In genomic region chr5:96911550-96912253, GRCm38 (mm10) we compare ENCODE assay signal across 8 mouse cellular contexts.
DNase-seq lines count a peak whose midpoint lies in the region; ATAC-seq lines count a peak whose summit lies in the region.

No protein-coding gene starts in this region.

- peaks cover 85% of the 10 kb centered on the region for H3K4me1 ChIP-seq in erythroblast, embryonic 14.5 days (ENCODE audit: control insufficient read depth)
- H3K4me1 ChIP-seq in limb, embryonic 11.5 days (ENCODE audit: control insufficient read depth, insufficient read depth, low read length): no peaks in the 10 kb centered on the region
- H3K4me1 ChIP-seq in midbrain, embryonic 14.5 days (ENCODE audit: control insufficient read depth, insufficient read depth, low read length): no peaks in the 10 kb centered on the region

- peaks cover 6% of the 10 kb centered on the region for H3K27me3 ChIP-seq in erythroblast, embryonic 14.5 days (ENCODE audit: control insufficient read depth)
- H3K27me3 ChIP-seq in limb, embryonic 11.5 days (ENCODE audit: control insufficient read depth, insufficient read depth, low read length): no peaks in the 10 kb centered on the region
- H3K27me3 ChIP-seq in midbrain, embryonic 14.5 days (ENCODE audit: control insufficient read depth, insufficient read depth, low read length): no peaks in the 10 kb centered on the region

- WGBS in limb, embryonic 11.5 days: 66% methylated on average over 13 of the region's 13 CpGs
- WGBS in midbrain, embryonic 14.5 days: 79% methylated on average over 13 of the region's 13 CpGs

- H3K9ac ChIP-seq in limb, embryonic 11.5 days (ENCODE audit: low read length): no peak overlapping the region
- H3K9ac ChIP-seq in midbrain, embryonic 14.5 days (replicated peaks; ENCODE audit: low read length): no peak overlapping the region

- H3K9me3 ChIP-seq in erythroblast, embryonic 14.5 days (ENCODE audit: control insufficient read depth, low read length): no peaks in the 10 kb centered on the region
- no peaks in the 10 kb centered on the region for H3K9me3 ChIP-seq in limb, embryonic 11.5 days (ENCODE audit: control insufficient read depth, low read length)
- no peaks in the 10 kb centered on the region; the same call in 1 of the 2 replicates for H3K9me3 ChIP-seq in midbrain, embryonic 14.5 days (ENCODE audit: control insufficient read depth, low read length)

- H3K4me3 ChIP-seq in erythroblast, embryonic 14.5 days (replicated peaks): peak overlapping the region; percentile 67
- H3K4me3 ChIP-seq in limb, embryonic 11.5 days (ENCODE audit: low read depth, low read length): no peak overlapping the region
- H3K4me3 ChIP-seq in midbrain, embryonic 14.5 days (replicated peaks; ENCODE audit: low read depth, low read length): no peak overlapping the region

- ATAC-seq in hematopoietic stem cell, adult 5-6 weeks (replicated peaks in 1 of 2; ENCODE audit: insufficient read depth in 1 of 2, low FRiP score in 2 of 2, low TSS enrichment in 1 of 2, low read depth in 1 of 2, poor library complexity in 2 of 2, severe bottlenecking in 2 of 2): peak; percentile 85 to 92
- no peak for ATAC-seq in limb, embryonic 11.5 days (ENCODE audit: insufficient number of reproducible peaks, low FRiP score, low TSS enrichment, low read depth)
- no peak for ATAC-seq in midbrain, embryonic 14.5 days (ENCODE audit: low FRiP score, low TSS enrichment)

- no peak overlapping the region; the same call in 1 of the 2 replicates for H3K27ac ChIP-seq in limb, embryonic 11.5 days (replicated peaks; ENCODE audit: low read depth, low read length)
- H3K27ac ChIP-seq in midbrain, embryonic 14.5 days (replicated peaks; ENCODE audit: low read depth, low read length): no peak overlapping the region

- DNase-seq in embryo, embryonic 11 days: peak; percentile 19
- DNase-seq in embryo, embryonic 9.5 days (ENCODE audit: extremely low spot score): no peak
- DNase-seq in MEL-GATA-1-ER (ENCODE audit: extremely low read depth, low read depth): peak; percentile 58
- peak; percentile 25 for DNase-seq in limb, embryonic 11.5 days (ENCODE audit: low spot score)
- peak; percentile 14 for DNase-seq in midbrain, embryonic 14.5 days
- DNase-seq in telencephalon, adult 2 months (ENCODE audit: low read depth, low spot score): peak; percentile 57

- no peak overlapping the region for H3K4me2 ChIP-seq in limb, embryonic 11.5 days (ENCODE audit: low read depth, severe bottlenecking)
- H3K4me2 ChIP-seq in midbrain, embryonic 14.5 days (ENCODE audit: low read length): no peak overlapping the region

- H3K36me3 ChIP-seq in erythroblast, embryonic 14.5 days (ENCODE audit: control insufficient read depth): peaks cover 9% of the 10 kb centered on the region
- H3K36me3 ChIP-seq in limb, embryonic 11.5 days (ENCODE audit: control insufficient read depth, insufficient read depth, low read length): no peaks in the 10 kb centered on the region
- H3K36me3 ChIP-seq in midbrain, embryonic 14.5 days (ENCODE audit: control insufficient read depth, insufficient read depth, low read length): no peaks in the 10 kb centered on the region

Comparison
In these comparisons a context has a peak if more than half of its experiments do, and no peak if none do; other contexts are left out.
1. ATAC-seq: peak in hematopoietic stem cell, adult 5-6 weeks (2 of 2); none in limb, embryonic 11.5 days (single experiment) and midbrain, embryonic 14.5 days (single experiment).